Mouse (Mus musculus) cortical plate, adult 2 months (tissue): ENCODE measurements around the gene Myh9.

Experiments
- CTCF ChIP-seq: fragments of 200-500 bp; IDR thresholded peaks from 2 replicates; pipeline ENCODE4 v1.5.1; 2011; ENCODE audit warnings: mild to moderate bottlenecking, control low read depth, low read length; ENCODE audit not compliant: insufficient read depth; ENCODE audit errors: extremely low read depth
- POLR2A ChIP-seq: fragments of 200-500 bp; IDR thresholded peaks from 2 replicates; pipeline ENCODE4 v1.6.1; 2011; ENCODE audit warnings: mild to moderate bottlenecking, low read length, control low read depth; ENCODE audit not compliant: insufficient read depth; ENCODE audit errors: extremely low read depth

DNA sequence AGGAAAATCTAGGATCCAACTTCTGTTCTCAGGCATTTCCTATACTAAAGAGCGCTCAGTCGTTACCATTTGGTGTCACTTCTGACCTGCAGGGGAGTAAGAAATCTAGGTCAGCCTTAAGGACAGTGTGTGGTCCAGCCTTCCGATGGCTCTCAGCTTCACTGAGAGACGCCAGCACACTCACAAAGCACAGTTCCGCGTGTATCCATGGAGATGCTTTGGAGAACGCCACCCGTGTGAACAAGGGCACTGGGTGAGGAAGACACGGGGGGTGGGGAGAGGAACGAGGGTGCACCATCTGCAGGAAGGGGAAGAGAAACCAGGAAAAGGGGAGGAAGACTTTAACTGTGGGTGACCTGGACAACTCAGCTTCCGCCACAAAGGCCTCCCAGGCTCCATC, 89.5 kb downstream of the Myh9 start:
- no peak for TF ChIP-seq CTCF
- TF ChIP-seq POLR2A: no peak
